Mouse (Mus musculus) left cerebral cortex, postnatal 10 days (tissue): ENCODE data around the gene Hoxc9. TPM values are rescaled to one million over a fixed set of nuclear protein-coding genes. Genes with fewer than 3 reads are reported as not detected.

ENCODE experiments used
- DNase-seq, 2 experiments: peaks; one replicate each; pipeline ENCODE4 v3.0.0; 2021 to 2022; ENCODE audit warnings: low spot score in 2 of 2, mixed read lengths in 1 of 2; ENCODE audit errors: extremely low spot score in 1 of 2
- intact Hi-C: fragments of 180-260 bp; cut with DNase I; formaldehyde crosslinking; loops from one replicate; pipeline ENCODE4 v1.15.1; 2025
- total RNA-seq, 2 experiments: library from RNA; stranded (reverse); gene quantifications; 2 replicates each; pipeline ENCODE4 v1.2.3; 2021

Gene Hoxc9
- total RNA-seq = not detected

DNA sequence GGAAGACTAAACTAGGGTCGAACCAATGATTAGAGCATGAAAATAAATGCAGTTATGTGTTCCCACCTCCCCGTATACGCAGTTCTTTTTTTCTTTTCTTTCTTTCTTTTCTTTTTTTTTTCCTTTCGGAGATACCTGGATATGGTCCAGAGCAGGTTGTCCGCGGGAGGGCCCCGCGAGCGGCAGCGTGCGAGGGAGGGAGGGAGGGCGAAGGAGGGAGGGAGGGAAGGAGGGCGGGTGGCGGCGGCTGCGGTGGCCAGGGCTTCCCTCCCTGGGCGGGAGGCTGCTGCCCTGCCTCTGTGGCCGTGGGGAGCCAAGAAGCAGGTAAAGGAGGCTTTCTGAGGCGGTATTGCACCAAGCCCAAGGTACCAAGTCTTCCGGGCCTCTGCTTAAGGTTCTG lies at the start of gene Hoxc9:
Gene Hoxc9, plus strand, starts transcription at position 269 of the 400 bp plus-strand sequence.
- DNase-seq = no peak
- intact Hi-C loops = no loop called here

DNA sequence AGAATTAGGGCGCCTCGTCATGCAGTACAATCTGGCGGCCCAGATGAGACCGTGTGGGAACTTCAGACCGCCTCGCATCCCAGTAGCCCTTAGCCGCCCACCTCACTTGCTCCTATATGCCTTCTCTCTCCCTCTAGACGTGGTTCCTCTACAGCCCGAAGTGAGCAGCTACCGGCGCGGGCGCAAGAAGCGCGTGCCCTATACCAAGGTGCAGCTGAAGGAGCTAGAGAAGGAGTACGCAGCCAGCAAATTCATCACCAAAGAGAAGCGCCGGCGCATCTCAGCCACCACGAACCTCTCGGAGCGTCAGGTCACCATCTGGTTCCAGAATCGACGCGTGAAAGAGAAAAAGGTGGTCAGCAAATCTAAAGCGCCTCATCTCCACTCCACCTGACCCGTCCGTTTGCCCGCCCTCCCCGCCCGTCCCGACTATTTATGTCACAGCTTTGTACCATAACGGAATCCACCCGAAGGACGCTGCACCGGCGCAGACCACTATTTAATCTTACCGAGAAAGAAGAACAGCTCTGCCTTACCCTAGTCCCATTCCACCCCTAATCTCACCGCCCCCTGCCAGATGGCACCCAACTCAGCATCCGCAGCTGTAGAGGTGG lies 49.1 kb upstream of the Hoxc9 start:
- intact Hi-C loops = no loop called here
- DNase-seq = no peak

DNA sequence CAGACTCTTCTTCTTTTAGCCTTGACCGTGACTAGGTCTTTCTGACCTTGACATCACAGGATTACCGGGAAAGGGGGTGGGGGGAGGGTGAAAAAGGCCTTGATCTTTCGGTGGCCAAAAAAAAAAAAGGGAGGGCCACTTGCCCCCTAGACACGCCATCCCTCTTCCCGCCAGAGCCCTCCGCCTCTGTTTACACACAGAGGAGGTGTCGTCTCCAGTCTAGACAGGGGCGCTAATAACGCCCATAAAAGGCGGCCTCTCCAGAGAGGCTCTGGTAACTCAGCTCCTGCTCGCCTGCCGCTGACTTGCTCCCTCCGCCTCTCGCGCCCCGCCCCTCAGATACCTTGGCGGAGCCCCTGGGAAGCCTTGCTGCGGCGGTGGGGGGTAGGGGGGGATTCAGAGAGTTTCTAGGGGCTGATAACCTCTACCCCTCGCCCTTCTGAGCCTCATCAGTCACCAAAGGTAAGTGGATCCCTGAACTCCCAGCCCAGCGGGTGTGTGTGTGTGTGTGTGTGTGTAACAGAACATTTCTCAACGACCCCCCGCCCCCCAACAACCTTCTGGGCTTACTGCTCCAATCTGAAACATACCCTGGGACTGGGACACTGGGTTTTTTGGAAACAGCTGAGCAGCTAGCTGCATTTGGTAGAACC lies 44.4 kb upstream of the Hoxc9 start:
- intact Hi-C loops = no loop called here

GRCm38 (mm10) chr15:102934438-102934837 lies 41.8 kb upstream of the Hoxc9 start:
- intact Hi-C loops = no loop called here
- DNase-seq = no peak

More for the DNA sequence above, 44.4 kb upstream of the Hoxc9 start:
- DNase-seq = peak in 1 of 2 experiments; percentile 26

GRCm38 (mm10) chr15:102934897-102935296 lies 41.3 kb upstream of the Hoxc9 start:
- DNase-seq = peak in 1 of 2 experiments; percentile 26
- intact Hi-C loops = no loop called here

GRCm38 (mm10) chr15:102936279-102936972 lies 39.8 kb upstream of the Hoxc9 start, which contains the start of gene Hoxc12:
Gene Hoxc12, plus strand, starts transcription at chr15:102936757.
- intact Hi-C loops = no loop called here
- DNase-seq = no peak

- DNase-seq = no peak
- intact Hi-C loops = no loop called here
Observed at GRCm38 (mm10) chr15:102937036-102937666, 39.1 kb upstream of the Hoxc9 start.

GRCm38 (mm10) chr15:102939256-102940155 lies 36.7 kb upstream of the Hoxc9 start:
- intact Hi-C loops = no loop called here
- DNase-seq = no peak

DNA sequence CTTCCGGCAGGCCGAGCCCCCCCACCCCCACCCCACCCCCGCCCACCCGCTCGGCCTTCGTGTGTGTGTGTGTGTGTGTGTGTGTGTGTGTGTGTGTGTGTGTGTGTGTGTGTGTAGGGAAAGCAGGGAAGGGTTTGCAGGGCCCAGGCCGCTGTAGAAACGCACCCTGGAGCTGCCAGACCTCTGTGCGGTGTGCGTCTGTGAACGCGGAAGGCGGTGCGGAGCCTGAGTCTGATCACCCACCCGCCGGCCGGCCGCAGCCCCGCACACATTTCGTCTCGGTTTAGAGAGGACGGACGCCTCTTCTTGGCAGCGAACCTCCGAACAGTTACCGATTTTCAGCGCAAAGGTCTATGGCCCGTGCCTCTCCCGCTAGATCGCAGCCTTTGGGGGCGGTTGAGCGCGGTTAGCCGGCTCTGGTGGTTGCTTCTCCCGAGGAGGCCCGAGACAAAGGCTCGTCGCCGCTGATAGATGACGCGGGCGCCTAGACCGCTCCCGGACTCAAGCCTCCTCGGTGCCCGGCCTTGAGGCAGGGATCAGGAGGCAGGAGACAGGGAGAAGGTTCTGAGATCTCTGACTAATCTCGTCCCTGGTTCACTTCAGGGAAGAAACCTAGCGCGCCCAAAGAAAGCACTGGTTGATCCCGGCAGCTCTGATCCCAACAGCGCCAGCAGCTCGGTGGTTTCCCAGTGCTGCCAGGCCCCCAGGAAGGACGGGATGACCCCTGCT lies 33.3 kb upstream of the Hoxc9 start:
- intact Hi-C loops = no loop called here

GRCm38 (mm10) chr15:102943468-102943813 lies 32.8 kb upstream of the Hoxc9 start:
- intact Hi-C loops = no loop called here

More for the DNA sequence above, 33.3 kb upstream of the Hoxc9 start:
- DNase-seq = no peak

DNA sequence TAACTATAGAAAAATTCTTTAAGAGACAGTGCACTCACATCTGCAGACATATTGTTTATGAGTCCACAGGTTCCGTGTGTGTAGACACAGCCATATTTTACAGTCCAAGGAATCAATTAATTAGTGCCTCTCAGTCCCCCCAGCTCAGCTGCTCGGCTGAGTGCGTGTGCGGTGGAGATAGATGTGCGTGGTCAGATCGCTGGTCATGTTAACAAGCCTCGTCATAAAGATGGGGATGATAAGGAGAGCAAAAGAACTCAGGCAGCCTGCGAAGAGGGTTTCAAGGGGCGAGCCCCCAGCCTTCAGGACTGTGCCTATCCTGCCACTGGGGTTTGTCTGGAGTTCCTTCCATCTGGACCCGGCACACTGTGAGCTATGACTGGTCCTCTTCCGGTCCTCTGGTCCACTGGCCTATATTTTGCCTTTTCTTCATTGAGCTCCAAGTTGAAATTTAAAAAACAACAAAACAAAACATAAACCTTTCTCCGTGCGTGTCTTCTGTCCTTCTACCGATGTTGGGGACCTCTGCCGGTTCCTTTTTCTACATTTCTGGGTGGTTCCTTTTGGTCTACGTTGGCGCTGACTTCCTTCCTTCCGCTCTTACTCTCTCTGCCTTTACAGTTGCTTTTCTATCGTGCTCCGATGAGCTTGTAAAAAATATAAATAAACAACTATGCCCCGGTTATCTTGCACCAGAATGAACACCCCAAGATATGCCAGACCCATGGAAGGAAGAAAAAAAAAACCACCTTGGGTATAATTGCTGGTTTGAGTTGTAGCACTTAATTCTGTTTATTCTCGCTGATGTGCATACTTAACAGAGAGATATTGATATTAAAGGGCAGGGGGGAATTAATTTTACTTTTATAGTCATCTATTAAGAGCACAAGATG lies 30.8 kb upstream of the Hoxc9 start:
- intact Hi-C loops = no loop called here
- DNase-seq = no peak

More at GRCm38 (mm10) chr15:102943468-102943813, 32.8 kb upstream of the Hoxc9 start:
- DNase-seq = no peak

- intact Hi-C loops = no loop called here
- no peak for DNase-seq
Observed at GRCm38 (mm10) chr15:102947276-102947675, 29.0 kb upstream of the Hoxc9 start.

GRCm38 (mm10) chr15:102948842-102949241 lies 27.4 kb upstream of the Hoxc9 start:
- DNase-seq = no peak
- intact Hi-C loops = no loop called here

DNA sequence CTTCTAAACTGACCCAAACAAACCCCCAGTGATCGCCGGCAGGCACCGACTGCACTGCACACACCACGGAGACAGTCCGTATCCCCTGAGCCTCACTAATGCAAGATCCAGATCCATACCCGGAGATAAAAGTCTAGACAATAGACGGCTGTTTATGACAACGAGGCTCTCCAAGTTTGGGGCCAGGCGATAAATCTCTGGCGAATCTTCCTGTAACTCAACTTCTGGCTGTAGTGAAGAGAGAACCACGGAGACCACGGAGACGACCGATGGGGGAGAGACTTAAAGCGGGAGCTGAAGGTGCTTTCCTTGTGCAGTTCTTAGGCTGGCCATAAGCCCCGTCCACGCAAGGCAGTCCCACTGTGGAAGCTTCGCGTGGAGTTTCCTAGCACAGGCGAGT lies 26.5 kb upstream of the Hoxc9 start:
- intact Hi-C loops = no loop called here
- no peak for DNase-seq

- intact Hi-C loops = no loop called here
Observed at GRCm38 (mm10) chr15:102950877-102951276, 25.4 kb upstream of the Hoxc9 start.

DNA sequence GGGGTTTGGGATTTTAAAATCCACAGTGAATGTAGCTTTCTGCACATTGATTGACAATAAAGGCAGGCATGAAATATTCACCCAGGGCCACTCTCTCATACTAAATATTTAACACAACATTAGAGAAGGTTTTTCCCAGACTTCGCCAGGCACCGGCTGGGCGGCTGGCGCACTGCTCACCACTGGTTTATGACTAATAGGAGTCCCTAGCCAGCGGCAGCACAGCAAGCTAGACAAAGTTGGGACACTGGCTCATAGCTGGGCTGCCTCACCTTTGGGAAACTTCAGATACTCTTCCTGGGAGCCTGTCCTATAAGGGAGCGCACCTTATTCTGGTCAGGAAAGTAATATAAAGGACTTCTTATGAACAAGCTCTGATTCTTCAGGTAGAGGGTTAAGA lies 22.7 kb upstream of the Hoxc9 start:
- intact Hi-C loops = no loop called here
- no peak for DNase-seq

More at GRCm38 (mm10) chr15:102950877-102951276, 25.4 kb upstream of the Hoxc9 start:
- no peak for DNase-seq
